Mouse (Mus musculus) forebrain, embryonic 14.5 days (tissue): Measurements from ENCODE around the gene Nkx3-2. TPM values are rescaled to one million over a fixed set of nuclear protein-coding genes. Genes with fewer than 3 reads are reported as not detected.

Source experiments
- ATAC-seq: fragments of 200-750 bp; cut with Nextera tagmentation; 2 replicates; pipeline ENCODE4 v1.8.0; 2017; ENCODE audit warnings: mild to moderate bottlenecking, moderate library complexity
- DNase-seq: peaks from one replicate; pipeline ENCODE4 v3.0.0-alpha.2; 2015; ENCODE audit warnings: low spot score
- H3K27ac ChIP-seq: fragments of 300-500 bp; sonication (generic); 2 replicates; pipeline ENCODE4 v1.5.1; 2014; ENCODE audit warnings: low read depth, mild to moderate bottlenecking, control low read depth, low read length, moderate library complexity
- H3K27me3 ChIP-seq: fragments of 300-500 bp; sonication (generic); replicated peaks from 2 replicates; pipeline ENCODE4 v1.6.1; 2014; ENCODE audit warnings: low read length, control low read depth, mixed read lengths; ENCODE audit not compliant: control insufficient read depth, insufficient read depth
- H3K36me3 ChIP-seq: fragments of 300-500 bp; sonication (generic); 2 replicates; pipeline ENCODE4 v1.6.1; 2014; ENCODE audit warnings: low read length, control low read depth; ENCODE audit not compliant: control insufficient read depth, insufficient read depth
- H3K4me1 ChIP-seq: fragments of 300-500 bp; sonication (generic); 2 replicates; pipeline ENCODE4 v1.6.1; 2014; ENCODE audit warnings: antibody characterized with exemption, low read length, control low read depth; ENCODE audit not compliant: control insufficient read depth, insufficient read depth
- H3K4me2 ChIP-seq: fragments of 300-500 bp; sonication (generic); 2 replicates; pipeline ENCODE4 v1.6.1; 2014; ENCODE audit warnings: mild to moderate bottlenecking, control low read depth, low read length
- H3K4me3 ChIP-seq: fragments of 300-500 bp; sonication (generic); 2 replicates; pipeline ENCODE4 v1.5.1; 2014; ENCODE audit warnings: low read depth, low read length, control low read depth
- H3K9ac ChIP-seq: fragments of 300-500 bp; sonication (generic); 2 replicates; pipeline ENCODE4 v1.6.1; 2014; ENCODE audit warnings: mild to moderate bottlenecking, low read length, control low read depth, moderate library complexity
- H3K9me3 ChIP-seq: fragments of 300-500 bp; sonication (generic); replicated peaks from 2 replicates; pipeline ENCODE4 v1.6.1; 2016; ENCODE audit warnings: low read length, control low read depth, mixed read lengths; ENCODE audit not compliant: control insufficient read depth
- WGBS: fragments of 180-500 bp; shearing (Covaris S2); extraction: QIAGEN DNeasy Blood & Tissue Kit; methylation state at CpG from one replicate; pipeline ENCODE4 v1.1.7; 2014; 5-methylcytosine and 5-hydroxymethylcytosine counted together
- polyA plus RNA-seq: library from polyadenylated mRNA; unstranded; fragments of >200 nt; fragmentation: Nextera tagmentation; extraction: Ambion mirVana; gene quantifications from 2 replicates; pipeline ENCODE4 v1.2.1, GENCODE M21; 2014

Nkx3-2 gene
- polyA plus RNA-seq = not detected in 2 replicates

DNA sequence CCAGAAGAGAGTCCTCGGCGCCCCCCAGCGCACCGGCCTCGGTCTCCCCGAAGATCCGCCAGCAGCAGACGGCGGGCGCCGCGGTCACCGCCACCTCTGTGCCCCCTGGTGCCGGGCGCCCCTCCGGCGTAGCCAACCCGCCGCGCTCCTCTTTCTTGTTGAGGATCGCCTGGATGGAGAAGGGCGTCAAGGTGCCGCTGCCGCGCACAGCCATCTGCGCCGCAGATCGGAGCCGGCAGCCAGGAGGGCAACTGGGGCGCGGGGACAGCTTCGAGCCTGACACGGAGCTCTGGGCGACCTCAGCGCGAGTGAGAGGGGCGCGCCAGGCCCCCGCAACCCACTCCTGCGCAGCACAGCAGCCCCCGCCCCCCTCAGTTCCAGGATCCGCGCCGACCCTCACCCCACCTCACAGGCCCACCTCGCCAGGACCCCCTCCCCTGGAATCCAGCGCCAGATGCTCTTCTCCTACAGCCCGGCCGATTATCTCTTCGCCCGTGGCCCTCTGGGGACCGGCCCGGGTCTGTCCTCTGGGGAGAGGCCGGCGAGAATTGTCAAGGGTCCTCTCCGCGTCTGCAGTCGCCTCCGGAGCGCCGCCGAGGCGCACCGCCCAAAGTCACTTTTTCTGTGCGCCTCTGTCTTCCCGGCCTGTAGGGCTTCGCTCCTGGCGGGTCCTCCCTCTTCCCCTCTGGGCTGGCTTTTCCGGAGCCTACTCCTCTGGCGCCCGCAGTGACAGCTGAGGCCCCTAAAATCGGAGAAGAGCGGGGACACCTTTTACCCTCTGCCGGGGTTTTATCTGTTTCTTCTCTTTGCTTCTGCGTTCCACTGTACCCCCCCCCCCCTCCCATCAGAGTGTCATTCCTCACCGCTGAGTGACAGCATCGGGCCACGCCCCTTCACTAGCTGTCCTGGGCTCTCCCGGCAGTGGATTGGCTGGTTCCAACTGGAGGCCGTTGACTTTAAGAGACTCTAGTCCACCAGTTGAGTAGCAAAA lies at the start of gene Nkx3-2:
TSS of gene Nkx3-2 (minus strand) at position 771 of the 991 bp plus-strand sequence.
- WGBS = under 1% methylated on average over 72 of the region's 79 CpGs
- peak within 1 kb of the TSS; percentile 27 for H3K4me3 ChIP-seq
- H3K4me1 ChIP-seq = peaks cover 10% of the 10 kb centered on the region
- DNase-seq = no peak
- no peak within 1 kb of the TSS for H3K9ac ChIP-seq
- peaks cover 80% of the 10 kb centered on the region for H3K27me3 ChIP-seq
- ATAC-seq = peak; percentile 47
- no peak within 1 kb of the TSS for H3K27ac ChIP-seq
- peak within 1 kb of the TSS; percentile 49 for H3K4me2 ChIP-seq
- H3K9me3 ChIP-seq = no peaks in the 10 kb centered on the region
- H3K36me3 ChIP-seq = no peaks in the 10 kb centered on the region

DNA sequence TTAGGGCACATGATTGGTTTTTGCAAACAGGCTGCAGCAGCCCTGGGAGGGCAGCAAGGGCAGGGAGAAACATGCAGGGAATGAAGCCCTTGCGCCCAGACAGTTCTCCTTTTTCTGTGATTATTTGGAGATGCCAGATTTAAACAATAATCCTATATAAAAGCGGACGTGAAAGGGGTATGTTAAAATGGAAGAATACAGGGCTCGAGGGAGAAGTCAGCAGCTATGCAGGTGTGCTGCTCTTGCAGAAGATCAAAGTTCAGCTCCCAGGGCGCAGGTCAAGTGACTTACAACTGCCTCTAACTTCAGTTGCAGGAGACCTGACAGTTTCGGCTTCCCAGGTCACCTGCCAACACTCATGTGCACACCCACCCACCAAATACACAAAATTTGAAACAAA lies 48.2 kb upstream of the Nkx3-2 start:
- H3K4me3 ChIP-seq = no peak overlapping the region
- DNase-seq (no peak), ATAC-seq (no peak)
- no peak overlapping the region for H3K4me2 ChIP-seq
- H3K27ac ChIP-seq = no peak overlapping the region
- H3K9ac ChIP-seq = no peak overlapping the region
- WGBS = 87% methylated on average over 6 of the region's 6 CpGs
- no peaks in the 10 kb centered on the region for H3K9me3 ChIP-seq
- no peaks in the 10 kb centered on the region for H3K4me1 ChIP-seq
- H3K36me3 ChIP-seq = peaks cover 72% of the 10 kb centered on the region
- H3K27me3 ChIP-seq = no peaks in the 10 kb centered on the region

DNA sequence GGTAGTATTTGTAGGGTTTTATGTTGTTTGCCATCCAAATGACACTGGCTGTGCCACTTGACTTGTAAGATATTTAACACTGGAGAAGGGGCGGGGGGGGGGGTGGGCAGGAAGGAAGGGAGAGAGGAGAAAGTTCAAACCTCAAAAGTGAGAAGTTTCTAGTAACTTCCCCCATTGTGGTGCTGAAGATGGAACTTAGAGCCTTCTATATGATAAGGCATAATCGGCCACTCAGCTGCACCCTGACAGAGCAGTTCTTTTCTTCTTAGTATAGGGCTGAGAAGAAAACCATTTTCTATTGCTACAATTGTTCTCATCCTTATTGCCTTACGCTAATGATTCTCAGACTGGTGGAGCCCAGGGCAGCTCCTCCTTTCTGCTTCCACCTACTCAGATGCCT lies 47.0 kb upstream of the Nkx3-2 start:
- Histone ChIP-seq H3K9me3 (no peaks in the 10 kb centered on the region), H3K27ac (no peak overlapping the region), H3K9ac (no peak overlapping the region), H3K4me1 (no peaks in the 10 kb centered on the region), H3K4me3 (no peak overlapping the region), H3K4me2 (no peak overlapping the region), H3K36me3 (peaks cover 72% of the 10 kb centered on the region), H3K27me3 (no peaks in the 10 kb centered on the region)
- WGBS = 91% methylated on average over 3 of the region's 3 CpGs
- ATAC-seq (no peak), DNase-seq (no peak)

DNA sequence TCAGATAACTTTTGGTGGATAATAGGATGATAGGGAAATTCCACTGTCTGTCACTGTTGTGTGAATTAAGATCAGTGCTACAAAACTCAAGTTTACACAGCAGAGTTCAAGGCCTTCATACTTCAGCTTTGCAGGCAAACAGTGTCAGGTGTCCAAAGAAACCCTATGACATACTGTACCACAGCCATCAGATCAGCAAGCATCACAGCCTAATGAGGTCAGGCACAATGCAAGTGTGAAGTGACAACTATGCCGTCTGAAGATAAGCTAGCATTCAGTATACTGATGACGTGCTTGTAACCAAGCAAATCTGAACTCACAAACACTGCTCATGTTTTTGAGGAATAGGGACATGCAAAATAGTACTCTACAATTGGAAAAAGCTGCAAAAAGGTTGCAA lies 43.1 kb upstream of the Nkx3-2 start:
- H3K9me3 ChIP-seq = no peaks in the 10 kb centered on the region
- no peak overlapping the region for H3K9ac ChIP-seq
- H3K27me3 ChIP-seq = no peaks in the 10 kb centered on the region
- no peaks in the 10 kb centered on the region for H3K4me1 ChIP-seq
- no peak overlapping the region for H3K4me3 ChIP-seq
- no peak for DNase-seq
- H3K4me2 ChIP-seq = no peak overlapping the region
- no peak overlapping the region for H3K27ac ChIP-seq
- WGBS = 92% methylated on average over 2 of the region's 2 CpGs
- no peak for ATAC-seq
- H3K36me3 ChIP-seq = peaks cover 72% of the 10 kb centered on the region

DNA sequence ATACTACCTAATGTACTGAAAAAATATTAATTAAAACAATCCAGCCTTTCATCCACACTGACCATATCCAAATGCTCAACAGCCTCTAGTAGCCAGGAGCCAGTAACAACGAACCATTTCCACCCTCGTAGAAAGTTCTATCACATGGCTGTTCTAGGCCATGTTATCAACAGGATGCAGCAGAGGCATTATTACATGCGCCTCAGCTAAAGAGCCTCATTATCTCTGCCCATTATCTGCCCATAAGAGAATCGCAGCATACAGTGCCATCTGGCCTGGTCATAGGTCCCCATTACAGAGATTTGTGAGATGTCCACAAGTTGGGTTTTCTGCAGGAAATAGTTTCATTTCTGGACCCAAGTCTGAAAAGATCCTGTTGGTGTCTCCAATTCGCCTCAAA lies 41.9 kb upstream of the Nkx3-2 start:
- no peaks in the 10 kb centered on the region for H3K9me3 ChIP-seq
- H3K4me1 ChIP-seq = no peaks in the 10 kb centered on the region
- ATAC-seq = no peak
- no peak overlapping the region for H3K27ac ChIP-seq
- DNase-seq = no peak
- H3K36me3 ChIP-seq = peaks cover 60% of the 10 kb centered on the region
- WGBS = 92% methylated on average over 5 of the region's 5 CpGs
- H3K9ac ChIP-seq = no peak overlapping the region
- no peak overlapping the region for H3K4me2 ChIP-seq
- no peaks in the 10 kb centered on the region for H3K27me3 ChIP-seq
- no peak overlapping the region for H3K4me3 ChIP-seq

DNA sequence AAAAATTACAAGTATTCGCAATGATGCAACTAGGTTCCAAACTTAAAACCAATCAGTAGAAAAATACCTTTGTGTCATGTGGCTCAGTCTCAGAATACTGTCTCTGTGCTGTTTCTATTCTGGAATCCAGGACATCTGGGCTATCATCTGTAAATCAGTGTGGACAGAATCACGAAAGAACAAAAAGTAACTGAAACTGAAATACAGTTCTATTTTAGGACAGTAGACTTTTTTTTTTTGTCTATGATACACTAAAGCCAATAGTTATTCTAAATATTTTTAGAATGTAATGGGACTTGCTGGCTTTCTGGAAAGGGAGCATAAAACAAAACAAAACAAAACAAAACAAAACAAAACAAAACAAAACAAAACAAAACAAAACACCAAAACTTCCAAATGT lies 40.8 kb upstream of the Nkx3-2 start:
- no peaks in the 10 kb centered on the region for H3K4me1 ChIP-seq
- WGBS = 95% methylated on average over 2 of the region's 2 CpGs
- no peak for DNase-seq
- no peak overlapping the region for H3K27ac ChIP-seq
- peaks cover 64% of the 10 kb centered on the region for H3K36me3 ChIP-seq
- no peak for ATAC-seq
- H3K27me3 ChIP-seq = no peaks in the 10 kb centered on the region
- H3K9me3 ChIP-seq = no peaks in the 10 kb centered on the region
- H3K4me3 ChIP-seq = no peak overlapping the region
- H3K4me2 ChIP-seq = no peak overlapping the region
- H3K9ac ChIP-seq = no peak overlapping the region

DNA sequence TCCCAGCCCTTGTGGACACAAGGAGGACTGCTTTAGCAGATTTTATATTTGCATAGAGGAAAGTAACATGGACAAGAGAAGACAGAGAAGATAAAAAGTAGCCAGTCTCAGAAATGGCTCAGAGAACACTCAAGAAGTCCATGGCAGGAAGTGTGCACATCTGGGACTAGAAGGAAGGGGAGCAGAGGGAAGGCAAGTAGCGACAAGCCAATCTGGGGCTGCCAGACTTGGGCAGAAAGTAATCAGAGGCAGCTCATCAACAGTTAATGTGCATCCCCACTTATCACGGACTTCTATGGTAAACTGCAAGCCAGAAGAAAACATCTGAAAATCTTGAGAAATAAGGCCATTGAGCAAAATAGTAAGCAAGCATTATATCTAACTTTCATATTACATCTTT lies 40.3 kb upstream of the Nkx3-2 start:
- Histone ChIP-seq H3K9ac (no peak overlapping the region), H3K4me2 (no peak overlapping the region), H3K4me3 (no peak overlapping the region), H3K27ac (no peak overlapping the region), H3K27me3 (no peaks in the 10 kb centered on the region), H3K36me3 (peaks cover 60% of the 10 kb centered on the region), H3K9me3 (no peaks in the 10 kb centered on the region), H3K4me1 (no peaks in the 10 kb centered on the region)
- 84% methylated on average over 2 of the region's 2 CpGs for WGBS
- no peak for ATAC-seq
- DNase-seq = no peak

DNA sequence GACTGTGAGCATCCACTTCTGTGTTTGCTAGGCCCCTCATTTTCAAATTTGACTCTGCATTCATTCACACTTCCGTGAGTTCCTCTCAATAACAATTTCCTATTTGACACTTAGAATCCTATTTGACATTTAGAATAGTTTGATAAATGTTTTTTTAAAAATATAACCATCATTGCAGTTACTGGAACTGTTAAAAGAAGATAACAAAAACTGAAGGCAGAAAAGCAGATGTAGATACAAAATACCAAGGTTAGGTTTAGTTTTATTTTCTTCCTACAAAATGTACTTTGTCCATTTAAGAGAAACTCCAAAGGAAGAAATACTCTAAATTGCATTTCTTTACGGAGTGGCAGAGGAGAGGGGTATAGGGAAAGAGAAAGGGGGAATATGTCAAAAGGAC lies 37.3 kb upstream of the Nkx3-2 start:
- no peaks in the 10 kb centered on the region for H3K4me1 ChIP-seq
- no peak for ATAC-seq
- no peaks in the 10 kb centered on the region for H3K9me3 ChIP-seq
- no peak overlapping the region for H3K4me3 ChIP-seq
- H3K27ac ChIP-seq = no peak overlapping the region
- no peak for DNase-seq
- no peak overlapping the region for H3K9ac ChIP-seq
- H3K36me3 ChIP-seq = peaks cover 58% of the 10 kb centered on the region
- H3K4me2 ChIP-seq = no peak overlapping the region
- WGBS = 93% methylated on average over 2 of the region's 2 CpGs
- no peaks in the 10 kb centered on the region for H3K27me3 ChIP-seq

DNA sequence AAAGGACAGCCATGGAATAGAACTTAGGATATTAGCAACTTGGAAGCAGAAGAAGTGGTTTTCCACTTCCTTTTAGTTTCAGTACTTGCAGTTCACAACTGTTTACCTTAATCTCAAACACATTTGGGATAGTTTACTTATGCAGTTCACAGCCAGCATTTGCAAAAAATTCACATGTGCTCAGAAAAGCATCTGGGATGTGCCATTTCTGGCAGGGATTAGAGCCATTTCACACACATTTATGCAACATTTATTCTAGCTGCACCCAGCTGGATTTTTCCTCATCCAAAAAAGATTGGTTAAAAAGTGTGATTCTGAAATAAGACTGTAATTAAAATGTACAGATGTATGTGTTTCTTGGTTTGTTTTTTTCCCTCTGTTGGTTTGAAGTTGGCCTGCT lies 30.1 kb upstream of the Nkx3-2 start:
- ATAC-seq = no peak
- peaks cover 68% of the 10 kb centered on the region for H3K36me3 ChIP-seq
- no peak overlapping the region for H3K4me2 ChIP-seq
- no peak overlapping the region for H3K4me3 ChIP-seq
- no peak overlapping the region for H3K9ac ChIP-seq
- DNase-seq = no peak
- no peaks in the 10 kb centered on the region for H3K4me1 ChIP-seq
- no peaks in the 10 kb centered on the region for H3K9me3 ChIP-seq
- no peak overlapping the region for H3K27ac ChIP-seq
- H3K27me3 ChIP-seq = no peaks in the 10 kb centered on the region
